Mouse (Mus musculus): Measurements from ENCODE around the gene Clstn1.

Clstn1 gene

GRCm38 (mm10) chr4:149586044-149586782, at the start of gene Clstn1:
Gene Clstn1, plus strand, starts transcription at chr4:149586468.
- peak; percentile 83 for DNase-seq (ENCODE audit: low read depth, low spot score)

- no peak for DNase-seq (ENCODE audit: low read depth, low spot score)
These were observed 46.8 kb upstream of the Clstn1 start for GRCm38 (mm10) chr4:149539441-149539840.

GRCm38 (mm10) chr4:149541935-149542334, 44.3 kb upstream of the Clstn1 start:
- DNase-seq (ENCODE audit: low read depth, low spot score), result no peak

- DNase-seq (ENCODE audit: low read depth, low spot score), result no peak
These were observed 43.8 kb upstream of the Clstn1 start for GRCm38 (mm10) chr4:149542431-149542830.

GRCm38 (mm10) chr4:149542927-149543553, 43.2 kb upstream of the Clstn1 start:
- DNase-seq (ENCODE audit: low read depth, low spot score), result peak; percentile 90

GRCm38 (mm10) chr4:149544892-149545291, 41.4 kb upstream of the Clstn1 start:
- no peak for DNase-seq (ENCODE audit: low read depth, low spot score)

GRCm38 (mm10) chr4:149546797-149547444, 39.3 kb upstream of the Clstn1 start:
- no peak for DNase-seq (ENCODE audit: low read depth, low spot score)

- DNase-seq (ENCODE audit: low read depth, low spot score), result no peak
These were observed 38.7 kb upstream of the Clstn1 start for GRCm38 (mm10) chr4:149547523-149547922.

- DNase-seq (ENCODE audit: low read depth, low spot score), result peak; percentile 87
These were observed 36.9 kb upstream of the Clstn1 start for GRCm38 (mm10) chr4:149549221-149549925.

- DNase-seq (ENCODE audit: low read depth, low spot score), result no peak
These were observed 35.4 kb upstream of the Clstn1 start for GRCm38 (mm10) chr4:149550866-149551265.

GRCm38 (mm10) chr4:149551696-149552095, 34.6 kb upstream of the Clstn1 start:
- DNase-seq (ENCODE audit: low read depth, low spot score), result no peak

GRCm38 (mm10) chr4:149553834-149554233, 32.4 kb upstream of the Clstn1 start:
- DNase-seq (ENCODE audit: low read depth, low spot score), result no peak

GRCm38 (mm10) chr4:149556111-149556510, 30.2 kb upstream of the Clstn1 start:
- no peak for DNase-seq (ENCODE audit: low read depth, low spot score)

- no peak for DNase-seq (ENCODE audit: low read depth, low spot score)
These were observed 28.4 kb upstream of the Clstn1 start for GRCm38 (mm10) chr4:149557905-149558304.

GRCm38 (mm10) chr4:149558389-149558788, 27.9 kb upstream of the Clstn1 start:
- no peak for DNase-seq (ENCODE audit: low read depth, low spot score)

GRCm38 (mm10) chr4:149561392-149561791, 24.9 kb upstream of the Clstn1 start:
- no peak for DNase-seq (ENCODE audit: low read depth, low spot score)

- DNase-seq (ENCODE audit: low read depth, low spot score), result no peak
These were observed 24.0 kb upstream of the Clstn1 start for GRCm38 (mm10) chr4:149561986-149562904.

- DNase-seq (ENCODE audit: low read depth, low spot score), result no peak
These were observed 23.3 kb upstream of the Clstn1 start for GRCm38 (mm10) chr4:149562905-149563347.

- DNase-seq (ENCODE audit: low read depth, low spot score), result no peak
These were observed 22.3 kb upstream of the Clstn1 start for GRCm38 (mm10) chr4:149563941-149564361.

GRCm38 (mm10) chr4:149564452-149565407, 21.5 kb upstream of the Clstn1 start:
- peak; percentile 78 for DNase-seq (ENCODE audit: low read depth, low spot score)
